In the genomic region with DNA sequence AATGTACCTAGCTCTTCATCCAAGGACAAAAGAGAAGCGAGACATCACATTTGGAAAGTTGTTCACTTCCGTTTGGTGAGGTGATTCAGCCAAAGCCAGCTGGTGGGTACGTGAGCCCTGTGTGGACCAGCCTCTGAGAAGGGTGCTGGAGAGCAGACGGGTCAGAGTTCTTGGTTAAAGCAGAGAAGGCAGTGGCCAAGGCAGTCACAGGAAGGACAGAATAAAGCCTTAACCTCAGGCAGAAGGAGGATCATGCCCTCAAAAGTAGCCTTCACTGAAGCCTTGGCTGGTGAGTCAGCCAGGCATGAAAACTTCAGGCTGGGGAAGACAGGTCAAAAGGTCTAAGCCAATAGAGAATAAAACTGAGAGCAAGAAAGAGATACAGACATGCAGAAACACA, we compare ENCODE assay signal across 27 mouse cellular contexts. TPM values are rescaled to one million over a fixed set of nuclear protein-coding genes. Genes with fewer than 3 reads are reported as not detected.
DNase-seq lines count a peak whose midpoint lies in the region; ATAC-seq lines count a peak whose summit lies in the region.
"Had no signal": no experiment of that assay in that cellular context is flagged by ENCODE, and none has a peak within 500 bp of the region (broad histone marks: within the 10 kb centered on the region; RNA-seq: fewer than 3 reads in every experiment).

No protein-coding gene starts in this region.

- no peak overlapping the region for H3K9ac ChIP-seq in liver, embryonic 13.5 days
- H3K9ac ChIP-seq in liver, embryonic 12.5 days: no peak overlapping the region
- H3K9ac ChIP-seq: embryonic facial prominence, embryonic 15.5 days; intestine, embryonic 15.5 days; liver, embryonic 14.5 days; midbrain, embryonic 15.5 days; neural tube, embryonic 12.5 days had no signal

- no peaks in the 10 kb centered on the region for H3K36me3 ChIP-seq in liver, embryonic 13.5 days
- H3K36me3 ChIP-seq in liver, embryonic 12.5 days: no peaks in the 10 kb centered on the region
- H3K36me3 ChIP-seq: embryonic facial prominence, embryonic 15.5 days; forebrain, embryonic 10.5 days; hindbrain, embryonic 10.5 days; intestine, embryonic 15.5 days; midbrain, embryonic 15.5 days; neural tube, embryonic 12.5 days had no signal

- H3K4me3 ChIP-seq in liver, embryonic 13.5 days (replicated peaks): no peak overlapping the region
- H3K4me3 ChIP-seq in liver, embryonic 12.5 days: no peak overlapping the region
- H3K4me3 ChIP-seq: embryonic facial prominence, embryonic 15.5 days; forebrain, embryonic 10.5 days; hindbrain, embryonic 10.5 days; intestine, embryonic 15.5 days; midbrain, embryonic 15.5 days; neural tube, embryonic 12.5 days had no signal

- no peak for ATAC-seq in liver, embryonic 13.5 days (ENCODE audit: low read depth)
- no peak for ATAC-seq in liver, embryonic 12.5 days
- 0 out of 2 replicates have a peak, but pooled peaks have one; percentile 26 for ATAC-seq in common myeloid progenitor, adult 5-6 weeks (replicated peaks; ENCODE audit: low read depth, poor library complexity, severe bottlenecking)
- ATAC-seq: hindbrain, embryonic 16.5 days; intestine, embryonic 15.5 days; lung, postnatal 0 days; midbrain, embryonic 15.5 days had no signal

- peaks cover 58% of the 10 kb centered on the region for H3K4me1 ChIP-seq in liver, embryonic 13.5 days (replicated peaks)
- peaks cover 50% of the 10 kb centered on the region for H3K4me1 ChIP-seq in liver, embryonic 12.5 days
- H3K4me1 ChIP-seq: hindbrain, embryonic 10.5 days; intestine, embryonic 15.5 days; midbrain, embryonic 15.5 days; neural tube, embryonic 12.5 days had no signal

- peak overlapping the region; percentile 65 for H3K27ac ChIP-seq in liver, embryonic 13.5 days
- no peak overlapping the region for H3K27ac ChIP-seq in liver, embryonic 12.5 days
- H3K27ac ChIP-seq: embryonic facial prominence, embryonic 15.5 days; forebrain, embryonic 10.5 days; hindbrain, embryonic 10.5 days; intestine, embryonic 15.5 days; liver, embryonic 14.5 days; macrophage; midbrain, embryonic 15.5 days; neural tube, embryonic 12.5 days; stomach, postnatal 0 days had no signal

- WGBS in liver, embryonic 13.5 days (ENCODE audit: insufficient replicate concordance): 58% methylated on average over 4 of the region's 4 CpGs
- 57% methylated on average over 4 of the region's 4 CpGs for WGBS in liver, embryonic 12.5 days (ENCODE audit: insufficient replicate concordance)

- 0 out of 2 replicates have a peak, but pooled peaks cover 6% of the 10 kb centered on the region for H3K27me3 ChIP-seq in liver, embryonic 13.5 days
- H3K27me3 ChIP-seq in liver, embryonic 12.5 days (replicated peaks): peaks cover 17% of the 10 kb centered on the region; the same call in 1 of the 2 replicates
- H3K27me3 ChIP-seq: embryonic facial prominence, embryonic 15.5 days; intestine, embryonic 15.5 days; midbrain, embryonic 15.5 days; neural tube, embryonic 12.5 days had no signal

- peak; percentile 35 for DNase-seq in adrenal gland, adult 8-10 months
- DNase-seq in adrenal gland, adult 18-20 months (ENCODE audit: low spot score in 2 of 2): no peak
- peak; percentile 55 for DNase-seq in kidney, adult 11 months
- no peak for DNase-seq in kidney, adult 18-20 months
- no peak for DNase-seq in liver, embryonic 13.5 days
- DNase-seq in gastrocnemius, postnatal 25 days: no peak
- DNase-seq: B cell, adult 2 months; cerebellum, adult 9-10 months; gastrocnemius, postnatal 36 days; layer of hippocampus, postnatal 36 days; right cerebral cortex, postnatal 14 days; thymus, adult 2 months; thymus, postnatal 4 days had no signal

- H3K9me3 ChIP-seq in liver, embryonic 13.5 days (replicated peaks): no peaks in the 10 kb centered on the region
- no peaks in the 10 kb centered on the region for H3K9me3 ChIP-seq in liver, embryonic 12.5 days (replicated peaks)
- H3K9me3 ChIP-seq: embryonic facial prominence, embryonic 15.5 days; forebrain, embryonic 10.5 days; hindbrain, embryonic 10.5 days; intestine, embryonic 15.5 days; midbrain, embryonic 15.5 days; neural tube, embryonic 12.5 days had no signal

- 0 out of 2 replicates have a peak overlapping the region, but pooled peaks have one; percentile 0 for H3K4me2 ChIP-seq in liver, embryonic 13.5 days
- H3K4me2 ChIP-seq in liver, embryonic 12.5 days: no peak overlapping the region
- H3K4me2 ChIP-seq: embryonic facial prominence, embryonic 15.5 days; intestine, embryonic 15.5 days; midbrain, embryonic 15.5 days; neural tube, embryonic 12.5 days had no signal

RNA-seq across cellular contexts. Expression of a gene that starts 22.0 kb away (rescaled TPM):
- total RNA-seq in adrenal gland, adult 8-10 months (2022): 1 to 10 TPM in 1 of 4 experiments, under 1 TPM in 3; 0.67 to 2.2 (median 0.89) TPM
- total RNA-seq in adrenal gland, adult 18-20 months (2021): 1 to 10 TPM; 1.3 to 1.5 TPM
- polyA plus RNA-seq in liver, embryonic 13.5 days (2015; fragmentation: Nextera tagmentation; extraction: Ambion mirVana): 0.20 and 0.51 TPM in 2 replicates
- 0.17 and 0.30 TPM in 2 replicates for polyA plus RNA-seq in liver, embryonic 12.5 days (2016; fragmentation: Nextera tagmentation; extraction: Ambion mirVana)
- 0.05 TPM in 1 of 2 replicates, not detected in the other for total RNA-seq in common myeloid progenitor, adult 5-6 weeks (2017)
- total RNA-seq in gastrocnemius, postnatal 25 days (2021): not detected
- total RNA-seq: gastrocnemius, postnatal 36 days; MEL had no signal
- polyA plus RNA-seq: macrophage had no signal

Comparison
In these comparisons a context has a peak if more than half of its experiments do, and no peak if none do; other contexts are left out.
1. DNase-seq: peak in adrenal gland, adult 8-10 months (single experiment) and kidney, adult 11 months (single experiment); none in adrenal gland, adult 18-20 months (0 of 2), kidney, adult 18-20 months (single experiment), liver, embryonic 13.5 days (single experiment) and gastrocnemius, postnatal 25 days (single experiment).